ENCODE assay signal across 25 mouse cellular contexts in the genomic region with DNA sequence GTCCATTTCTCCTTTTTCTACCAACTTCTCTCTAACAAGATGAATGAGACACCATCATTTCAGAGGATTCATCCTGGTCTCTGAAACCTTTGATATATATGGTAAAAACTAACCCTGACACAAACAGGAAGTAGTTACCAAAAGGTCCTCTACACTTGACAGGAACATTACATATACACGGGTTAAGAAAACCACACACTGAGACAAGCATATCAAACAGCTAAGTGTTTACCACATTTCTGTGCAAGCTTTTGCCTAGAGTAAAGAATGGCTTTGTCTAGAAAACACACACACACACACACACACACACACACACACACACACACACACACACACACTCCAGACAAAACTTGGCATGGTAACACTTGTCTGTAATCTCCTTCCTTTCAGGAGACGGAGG. TPM values are rescaled to one million over a fixed set of nuclear protein-coding genes. Genes with fewer than 3 reads are reported as not detected.
DNase-seq lines count a peak whose midpoint lies in the region; ATAC-seq and TF ChIP-seq lines count a peak whose summit lies in the region.
"Had no signal": no experiment of that assay in that cellular context is flagged by ENCODE, and none has a peak within 500 bp of the region (broad histone marks: within the 10 kb centered on the region; RNA-seq: fewer than 3 reads in every experiment).

No protein-coding gene starts in this region.

- no peak overlapping the region for H3K4me3 ChIP-seq in kidney, embryonic 15.5 days (replicated peaks)
- H3K4me3 ChIP-seq in testis, adult 2 months (ENCODE audit: control insufficient read depth, low read depth, low read length) = no peak overlapping the region
- H3K4me3 ChIP-seq in stomach, postnatal 0 days (ENCODE audit: low read depth, low read length) = no peak overlapping the region
- H3K4me3 ChIP-seq in midbrain, embryonic 15.5 days = no peak overlapping the region
- H3K4me3 ChIP-seq: forebrain, embryonic 10.5 days; gastrocnemius, adult 2 months; heart, embryonic 12.5 days; hindbrain, embryonic 15.5 days; neural tube, embryonic 12.5 days had no signal

- no peak overlapping the region for H3K9ac ChIP-seq in kidney, embryonic 15.5 days
- no peak overlapping the region for H3K9ac ChIP-seq in stomach, postnatal 0 days (ENCODE audit: low read length)
- H3K9ac ChIP-seq in midbrain, embryonic 15.5 days = no peak overlapping the region
- H3K9ac ChIP-seq: forebrain, postnatal 0 days; heart, embryonic 12.5 days; hindbrain, embryonic 15.5 days; liver, embryonic 14.5 days; neural tube, embryonic 12.5 days had no signal

- H3K36me3 ChIP-seq in kidney, embryonic 15.5 days = peaks cover 28% of the 10 kb centered on the region
- peaks cover 1% of the 10 kb centered on the region for H3K36me3 ChIP-seq in testis, adult 2 months (ENCODE audit: control insufficient read depth, insufficient read depth, low read length)
- no peaks in the 10 kb centered on the region for H3K36me3 ChIP-seq in stomach, postnatal 0 days (ENCODE audit: control insufficient read depth, insufficient read depth, low read length)
- peaks cover 6% of the 10 kb centered on the region; the same call in 1 of the 2 replicates for H3K36me3 ChIP-seq in midbrain, embryonic 15.5 days (replicated peaks)

- no peaks in the 10 kb centered on the region for H3K9me3 ChIP-seq in kidney, embryonic 15.5 days (replicated peaks)
- H3K9me3 ChIP-seq in stomach, postnatal 0 days (ENCODE audit: control insufficient read depth, low read length) = no peaks in the 10 kb centered on the region
- no peaks in the 10 kb centered on the region for H3K9me3 ChIP-seq in midbrain, embryonic 15.5 days
- H3K9me3 ChIP-seq: forebrain, embryonic 10.5 days; heart, embryonic 12.5 days; hindbrain, embryonic 15.5 days; neural tube, embryonic 12.5 days had no signal

- no peak for DNase-seq in kidney, adult 11 months
- no peak for DNase-seq in testis, postnatal 14 days (ENCODE audit: low spot score)
- peak; percentile 31 for DNase-seq in adipocyte (ENCODE audit: low spot score)
- no peak for DNase-seq in stomach, postnatal 0 days (ENCODE audit: low spot score)
- DNase-seq in cerebellum, adult 11 months = no peak
- DNase-seq: adrenal gland, postnatal 25 days; cerebellum, adult 11-12 months; cerebellum, postnatal 14 days; embryo, embryonic 11 days; forebrain, postnatal 0 days; gastrocnemius, adult 2 months; heart, postnatal 4 days; kidney, postnatal 14 days; thymus, adult 2 months had no signal

- TF ChIP-seq EP300 in stomach, postnatal 0 days (optimal IDR thresholded peaks at IDR 0.05) = no peak

- WGBS in kidney, embryonic 15.5 days = 57% methylated on average over 2 of the region's 2 CpGs
- WGBS in stomach, postnatal 0 days = 14% methylated on average over 2 of the region's 2 CpGs
- 51% methylated on average over 2 of the region's 2 CpGs for WGBS in midbrain, embryonic 15.5 days

- H3K27ac ChIP-seq in kidney, embryonic 15.5 days = peak overlapping the region; percentile 51; the same call in 1 of the 2 replicates
- H3K27ac ChIP-seq in testis, adult 2 months (ENCODE audit: control insufficient read depth, insufficient read depth, low read depth, low read length) = 0 out of 2 replicates have a peak overlapping the region, but pooled peaks have one; percentile 4
- H3K27ac ChIP-seq in stomach, postnatal 0 days (replicated peaks) = no peak overlapping the region
- H3K27ac ChIP-seq in midbrain, embryonic 15.5 days = no peak overlapping the region
- H3K27ac ChIP-seq: forebrain, embryonic 10.5 days; gastrocnemius, adult 2 months; hindbrain, embryonic 15.5 days; liver, embryonic 14.5 days; neural tube, embryonic 12.5 days had no signal

- H3K4me1 ChIP-seq in kidney, embryonic 15.5 days = peaks cover 26% of the 10 kb centered on the region; the same call in 1 of the 2 replicates
- peaks cover 2% of the 10 kb centered on the region; the same call in 1 of the 2 replicates for H3K4me1 ChIP-seq in testis, adult 2 months (ENCODE audit: control insufficient read depth, insufficient read depth, low read length)
- H3K4me1 ChIP-seq in stomach, postnatal 0 days (replicated peaks; ENCODE audit: control insufficient read depth, insufficient read depth) = 0 out of 2 replicates have a peak, but pooled peaks cover 3% of the 10 kb centered on the region
- H3K4me1 ChIP-seq in midbrain, embryonic 15.5 days = peaks cover 30% of the 10 kb centered on the region

- no peak overlapping the region for H3K4me2 ChIP-seq in kidney, embryonic 15.5 days
- no peak overlapping the region for H3K4me2 ChIP-seq in stomach, postnatal 0 days (replicated peaks; ENCODE audit: low read depth)
- no peak overlapping the region for H3K4me2 ChIP-seq in midbrain, embryonic 15.5 days
- H3K4me2 ChIP-seq: heart, embryonic 12.5 days; hindbrain, embryonic 15.5 days; neural tube, embryonic 12.5 days had no signal

- no peak for TF ChIP-seq CTCF in testis, adult 2 months (IDR thresholded peaks at IDR 0.05; ENCODE audit: control insufficient read depth, insufficient read depth, insufficient replicate concordance, low read depth, low read length)
- TF ChIP-seq CTCF in stomach, postnatal 0 days (IDR thresholded peaks at IDR 0.05; ENCODE audit: low read depth) = no peak

- no peak for TF ChIP-seq POLR2A in testis, adult 2 months (IDR thresholded peaks at IDR 0.05; ENCODE audit: control insufficient read depth, low read depth, low read length)

- no peaks in the 10 kb centered on the region for H3K27me3 ChIP-seq in kidney, embryonic 15.5 days
- no peaks in the 10 kb centered on the region for H3K27me3 ChIP-seq in testis, adult 2 months (ENCODE audit: control insufficient read depth, insufficient read depth, low read length)
- H3K27me3 ChIP-seq in stomach, postnatal 0 days (ENCODE audit: control insufficient read depth, insufficient read depth, low read length) = no peaks in the 10 kb centered on the region
- H3K27me3 ChIP-seq in midbrain, embryonic 15.5 days (replicated peaks) = no peaks in the 10 kb centered on the region
- H3K27me3 ChIP-seq: heart, embryonic 12.5 days; hindbrain, embryonic 15.5 days; neural tube, embryonic 12.5 days; Patski had no signal

- ATAC-seq in kidney, embryonic 15.5 days (replicated peaks; ENCODE audit: low FRiP score) = no peak
- ATAC-seq in stomach, postnatal 0 days (ENCODE audit: low FRiP score, low TSS enrichment) = peak; percentile 32; the same call in 1 of the 2 replicates
- ATAC-seq in midbrain, embryonic 15.5 days (replicated peaks) = no peak
- ATAC-seq: forebrain, postnatal 0 days; midbrain, embryonic 16.5 days; Patski had no signal

RNA-seq across cellular contexts. Expression of gene Fndc5, which starts 9.6 kb away (rescaled TPM):
- 5.1 and 5.5 TPM in 2 replicates for polyA plus RNA-seq in kidney, embryonic 15.5 days (2015; fragmentation: Nextera tagmentation; extraction: Ambion mirVana)
- polyA plus RNA-seq in testis, adult 2 months (2012; rRNA removed) = 9.1 and 11.0 TPM in 2 replicates
- polyA plus RNA-seq in stomach, postnatal 0 days (2015; fragmentation: Nextera tagmentation; extraction: Ambion mirVana) = 2.0 and 2.4 TPM in 2 replicates
- 7.0 and 7.8 TPM in 2 replicates for polyA plus RNA-seq in midbrain, embryonic 15.5 days (2015; fragmentation: Nextera tagmentation; extraction: Ambion mirVana)
- polyA plus RNA-seq: Patski had no signal

RNA-seq across cellular contexts. Expression of gene Hpca, which starts 24.6 kb away (rescaled TPM):
- polyA plus RNA-seq in kidney, embryonic 15.5 days (2015; fragmentation: Nextera tagmentation; extraction: Ambion mirVana) = 2.0 and 2.8 TPM in 2 replicates
- 9.3 and 10.2 TPM in 2 replicates for polyA plus RNA-seq in testis, adult 2 months (2012; rRNA removed)
- 0.91 and 0.99 TPM in 2 replicates for polyA plus RNA-seq in stomach, postnatal 0 days (2015; fragmentation: Nextera tagmentation; extraction: Ambion mirVana)
- 76.7 and 78.1 TPM in 2 replicates for polyA plus RNA-seq in midbrain, embryonic 15.5 days (2015; fragmentation: Nextera tagmentation; extraction: Ambion mirVana)
- polyA plus RNA-seq: C2C12, Patski had no signal

RNA-seq across cellular contexts. Expression of gene Tmem54, which starts 41.0 kb away (rescaled TPM):
- polyA plus RNA-seq in kidney, embryonic 15.5 days (2015; fragmentation: Nextera tagmentation; extraction: Ambion mirVana) = 9.2 TPM in 2 replicates
- polyA plus RNA-seq in testis, adult 2 months (2012; rRNA removed) = 0.42 and 2.4 TPM in 2 replicates
- 106 and 115 TPM in 2 replicates for polyA plus RNA-seq in stomach, postnatal 0 days (2015; fragmentation: Nextera tagmentation; extraction: Ambion mirVana)
- not detected in 2 replicates for polyA plus RNA-seq in midbrain, embryonic 15.5 days (2015; fragmentation: Nextera tagmentation; extraction: Ambion mirVana)
- polyA plus RNA-seq: forebrain, postnatal 0 days; hindbrain, embryonic 15.5 days; midbrain, embryonic 16.5 days; Patski had no signal

RNA-seq across cellular contexts. Expression of gene S100pbp, which starts 43.1 kb away (rescaled TPM):
- polyA plus RNA-seq in kidney, embryonic 15.5 days (2015; fragmentation: Nextera tagmentation; extraction: Ambion mirVana) = 24.3 and 25.9 TPM in 2 replicates
- polyA plus RNA-seq in testis, adult 2 months (2012; rRNA removed) = 26.8 and 34.6 TPM in 2 replicates
- 3.7 and 4.5 TPM in 2 replicates for polyA plus RNA-seq in stomach, postnatal 0 days (2015; fragmentation: Nextera tagmentation; extraction: Ambion mirVana)
- 21.8 and 24.4 TPM in 2 replicates for polyA plus RNA-seq in midbrain, embryonic 15.5 days (2015; fragmentation: Nextera tagmentation; extraction: Ambion mirVana)

RNA-seq across cellular contexts. Expression of gene Yars, which starts 43.2 kb away (rescaled TPM):
- 81.3 and 87.4 TPM in 2 replicates for polyA plus RNA-seq in kidney, embryonic 15.5 days (2015; fragmentation: Nextera tagmentation; extraction: Ambion mirVana)
- polyA plus RNA-seq in testis, adult 2 months (2012; rRNA removed) = 9.5 and 11.9 TPM in 2 replicates
- 41.3 and 44.2 TPM in 2 replicates for polyA plus RNA-seq in stomach, postnatal 0 days (2015; fragmentation: Nextera tagmentation; extraction: Ambion mirVana)
- polyA plus RNA-seq in midbrain, embryonic 15.5 days (2015; fragmentation: Nextera tagmentation; extraction: Ambion mirVana) = 114 and 116 TPM in 2 replicates

Comparison
In these comparisons a context has a peak if more than half of its experiments do, and no peak if none do; other contexts are left out.
1. H3K27ac ChIP-seq: peak in kidney, embryonic 15.5 days (single experiment) and testis, adult 2 months (single experiment); none in stomach, postnatal 0 days (single experiment) and midbrain, embryonic 15.5 days (single experiment).
2. RNA of gene Tmem54, which starts 41.0 kb away (polyA plus RNA-seq): 106 to 115 TPM in stomach, postnatal 0 days; 9.2 TPM in kidney, embryonic 15.5 days, 0.42 to 2.4 TPM in testis, adult 2 months and not detected in midbrain, embryonic 15.5 days; every median in the first group is over 10 times any median in the second.